Mouse (Mus musculus) gastrocnemius, adult 8-10 months (tissue): ENCODE measurements at regions not wholly inside any gene's neighbourhood (a gene's known extent, or its start where the extent isn't known, plus 50 kb on each side); places are given as distances from the start of the nearest gene placed in this dataset.
"Not testable (repeated sequence)": the region's sequence is repeated elsewhere in the genome, so short reads cannot be mapped to it uniquely, and the experiment has no call there.

Experiments
- DNase-seq, 2 experiments: peaks; one replicate each; pipeline ENCODE4 v3.0.0; 2022; ENCODE audit warnings: low spot score in 2 of 2

- DNase-seq: no peak
Measured at GRCm38 (mm10) chr13:70003591-70003990, 201.4 kb downstream of the Med10 start.

- no peak for DNase-seq
Measured at GRCm38 (mm10) chr13:70012123-70012522, 209.9 kb downstream of the Med10 start.

GRCm38 (mm10) chr13:70015183-70015582, 213.0 kb downstream of the Med10 start:
- DNase-seq: no peak

DNA sequence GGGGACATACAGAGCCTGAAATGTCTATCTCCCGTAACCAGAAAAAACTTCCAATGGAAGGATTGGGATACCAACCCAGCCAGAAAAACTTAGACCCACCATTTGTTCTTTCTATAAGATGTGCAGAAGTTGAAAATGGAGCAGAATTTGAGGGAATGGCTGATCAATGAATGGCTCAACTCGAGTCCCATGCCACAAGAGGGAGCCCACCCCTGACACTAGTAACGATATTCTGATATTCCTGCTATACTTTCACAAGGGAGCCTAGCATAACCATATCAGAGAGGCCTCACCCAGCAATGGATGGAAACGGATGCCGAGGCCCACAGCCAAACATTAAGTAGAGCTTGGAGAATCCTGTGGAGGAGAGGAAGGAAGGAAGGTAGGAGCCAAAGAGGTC, 215.3 kb downstream of the Med10 start:
- DNase-seq: no peak

DNA sequence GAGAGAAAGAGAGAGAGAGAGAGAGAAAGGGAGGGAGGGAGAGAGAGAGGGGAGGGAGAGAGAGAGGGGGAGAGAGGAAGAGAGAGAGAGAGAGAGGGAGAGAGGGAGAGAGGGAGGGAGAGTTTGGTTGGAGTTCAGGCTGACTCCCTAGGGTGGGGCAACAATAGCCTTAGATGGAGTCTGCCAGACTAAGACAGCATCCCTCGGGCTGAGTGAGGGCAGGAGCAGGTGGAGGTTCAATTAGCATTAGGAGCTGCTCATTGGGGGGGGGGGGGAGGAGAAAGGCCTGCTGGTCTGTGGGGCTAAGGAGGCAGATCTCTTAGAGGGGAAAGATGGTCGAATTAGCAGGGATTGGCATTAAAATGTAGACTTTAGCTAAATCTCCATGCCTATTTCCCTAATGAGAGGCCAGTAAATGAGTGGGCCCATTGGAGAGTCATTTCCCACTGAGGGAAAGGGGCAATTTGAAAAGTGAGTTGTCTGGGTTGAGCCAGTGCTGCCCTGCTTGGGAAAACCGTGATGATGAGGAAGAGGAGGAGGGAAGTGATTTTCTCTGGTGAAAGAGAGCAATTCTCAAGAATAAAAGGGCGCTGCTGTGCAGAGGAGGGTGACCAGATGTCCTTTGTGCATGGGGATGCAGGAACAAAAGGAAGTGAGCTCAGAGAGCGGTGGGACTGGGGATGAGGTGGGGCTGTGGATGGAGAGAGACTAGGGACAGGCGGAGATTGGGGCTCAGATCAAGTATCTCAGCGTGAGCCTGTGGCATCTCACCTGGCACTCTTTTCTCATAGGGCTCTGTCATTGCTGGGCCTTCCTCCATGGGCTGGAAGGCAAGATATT, 218.0 kb downstream of the Med10 start:
- no peak for DNase-seq

DNA sequence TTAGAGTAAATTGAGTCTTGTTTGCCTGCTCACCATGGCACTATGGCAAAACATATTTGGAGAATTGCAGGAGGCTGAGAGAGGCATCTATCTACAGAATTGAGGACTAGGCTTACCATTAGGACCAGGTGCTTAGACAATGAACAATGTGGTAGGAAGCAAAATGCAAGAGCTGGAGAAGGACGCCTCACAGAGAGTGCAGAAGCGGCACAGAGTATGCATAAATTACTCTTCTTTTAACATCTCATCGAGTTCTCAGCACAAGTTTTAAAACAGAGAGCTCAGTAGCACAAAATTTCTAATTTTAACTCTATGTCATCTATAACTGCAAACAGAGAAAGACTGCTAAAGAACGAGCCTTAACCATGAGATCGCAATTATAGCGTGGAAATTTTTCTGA, 231.1 kb downstream of the Med10 start:
- no peak for DNase-seq

DNA sequence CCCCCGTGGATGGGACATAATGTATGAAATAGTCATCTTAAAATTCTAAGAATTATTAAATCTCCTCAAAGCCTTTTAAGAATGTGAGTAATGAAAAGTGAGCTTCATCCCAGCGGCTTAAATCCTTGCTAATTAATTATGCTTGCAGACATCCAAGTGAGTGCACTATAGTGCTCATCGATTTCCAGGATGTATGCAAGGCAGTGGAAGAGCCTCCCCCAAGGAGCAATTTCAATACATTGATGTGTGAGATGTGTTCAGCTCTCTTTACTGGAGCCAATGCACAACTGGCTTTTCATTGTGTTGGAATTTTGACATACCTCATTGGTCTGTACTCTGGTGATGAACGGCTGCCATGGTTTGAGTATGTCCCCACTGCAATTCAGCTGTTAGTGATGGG, 231.6 kb downstream of the Med10 start:
- DNase-seq: no peak

- DNase-seq: no peak
Measured at GRCm38 (mm10) chr13:70037985-70038667, 235.9 kb downstream of the Med10 start.

- no peak for DNase-seq
Measured at GRCm38 (mm10) chr13:70057920-70058319, 255.7 kb downstream of the Med10 start.

DNA sequence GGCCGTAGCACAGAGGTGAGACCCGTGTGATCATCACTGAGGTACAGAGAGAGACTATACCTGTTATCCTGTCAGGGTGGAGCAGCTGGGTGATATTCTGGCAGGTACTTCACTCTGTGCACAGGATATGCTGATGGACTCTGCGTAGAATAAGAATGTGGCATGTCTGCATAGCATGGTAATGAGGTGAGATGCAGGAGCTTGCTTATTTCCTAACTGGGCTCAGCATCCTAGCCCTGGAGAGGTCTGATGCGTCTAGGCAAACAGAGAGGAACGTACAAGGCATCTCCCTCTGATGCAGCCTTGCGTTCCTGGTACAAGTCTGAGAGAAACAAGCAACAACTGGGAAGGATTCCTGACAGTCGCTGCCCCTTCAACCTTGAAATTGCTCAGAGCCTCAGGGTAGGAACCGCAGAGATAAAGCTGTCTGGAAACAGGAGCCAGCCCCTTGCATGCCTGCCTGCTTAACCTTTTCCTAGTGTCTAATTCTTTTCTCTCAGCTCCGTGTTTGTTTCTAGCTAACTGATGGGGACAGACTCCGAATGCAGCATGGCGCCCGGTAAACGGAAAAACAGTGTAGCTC, 259.3 kb downstream of the Med10 start:
- DNase-seq: no peak

GRCm38 (mm10) chr13:70073655-70074054, 271.5 kb downstream of the Med10 start:
- no peak for DNase-seq

GRCm38 (mm10) chr13:70075353-70075752, 273.2 kb downstream of the Med10 start:
- no peak for DNase-seq

DNA sequence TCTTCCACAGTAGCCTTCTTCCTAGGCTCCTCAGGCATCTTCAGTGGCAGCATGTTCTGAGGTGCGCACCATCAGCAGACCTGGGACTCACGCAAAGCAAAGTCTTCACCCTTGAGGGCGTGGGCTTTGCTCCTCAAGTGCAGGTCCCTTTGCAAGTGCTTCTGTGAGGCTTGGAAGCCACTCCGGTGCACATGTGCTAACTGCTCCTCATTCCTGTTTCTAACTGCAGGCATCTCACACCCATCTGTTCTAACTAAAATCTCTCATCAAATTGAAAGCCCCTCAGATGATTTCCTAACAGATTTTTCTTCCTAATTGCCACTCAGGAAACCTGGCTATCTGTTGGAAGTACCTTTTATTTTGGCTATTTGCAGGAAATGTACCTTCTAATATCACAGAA, 278.9 kb downstream of the Med10 start:
- no peak for DNase-seq

GRCm38 (mm10) chr13:70092886-70093285, 290.7 kb downstream of the Med10 start:
- no peak for DNase-seq

- no peak for DNase-seq
Measured at GRCm38 (mm10) chr13:70093970-70094369, 291.8 kb downstream of the Med10 start.

DNA sequence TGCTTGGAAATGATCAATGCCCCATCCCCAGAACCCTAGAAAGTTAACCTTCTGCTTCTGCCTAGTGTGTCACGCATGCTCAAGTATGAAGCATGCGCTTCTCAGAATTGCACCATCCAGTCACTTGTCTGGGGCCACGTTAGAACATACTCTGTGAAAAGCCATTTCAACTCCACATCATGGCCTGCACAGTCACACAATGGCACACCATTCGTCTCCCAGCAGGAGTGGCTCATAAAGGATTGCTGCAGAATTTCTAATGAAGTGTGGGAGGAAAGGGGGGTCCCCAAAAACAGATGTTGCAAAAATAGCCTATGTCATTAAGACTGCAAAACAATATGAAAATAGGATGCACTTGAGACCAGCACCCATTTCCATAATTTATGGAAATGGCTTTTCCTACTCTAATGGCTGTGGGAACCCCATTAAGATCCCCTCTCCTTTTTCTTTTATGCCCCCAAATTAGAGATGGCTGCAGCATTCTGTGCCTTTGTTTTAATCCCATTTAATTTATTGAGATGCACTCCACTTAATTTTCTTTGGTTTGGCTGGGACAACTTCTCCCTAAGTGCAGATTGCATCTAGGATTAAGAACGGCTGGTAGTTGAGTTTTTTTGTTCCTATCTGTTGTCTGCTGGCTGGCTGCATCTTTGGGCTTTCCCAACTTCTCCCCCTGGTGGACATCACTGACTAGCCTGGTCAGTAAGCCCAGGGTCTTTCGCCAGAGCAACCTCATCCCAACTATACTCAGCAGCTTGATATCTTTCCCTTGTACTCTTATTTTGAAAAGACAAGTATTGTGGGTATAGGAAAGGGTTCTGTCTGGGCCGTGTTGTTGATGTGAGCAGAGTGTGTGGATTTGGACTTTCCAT, 294.5 kb downstream of the Med10 start:
- DNase-seq: no peak

DNA sequence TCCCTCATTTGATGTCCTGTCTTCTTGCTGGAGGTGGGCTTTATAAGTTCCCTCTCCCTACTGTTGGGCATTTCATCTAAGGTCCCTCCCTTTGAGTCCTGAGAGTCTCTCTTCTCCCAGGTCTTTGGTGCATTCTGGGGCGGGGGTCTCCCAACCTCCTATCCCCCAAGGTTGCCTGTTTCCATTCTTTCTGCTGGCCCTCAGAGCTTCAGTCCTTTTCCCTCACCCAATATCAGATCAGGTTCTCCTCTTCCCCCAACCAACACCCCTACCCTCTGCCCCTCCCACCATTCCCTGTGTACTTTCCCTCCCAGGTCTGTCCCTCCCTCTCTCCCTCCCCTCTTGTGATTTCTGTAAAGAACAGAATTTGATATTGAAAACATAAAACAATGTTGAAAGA, 297.9 kb downstream of the Med10 start:
- not testable (repeated sequence) for DNase-seq

- DNase-seq: no peak
Measured at GRCm38 (mm10) chr13:70103021-70103420, 300.8 kb downstream of the Med10 start.

GRCm38 (mm10) chr13:70103491-70103890, 301.3 kb downstream of the Med10 start:
- not testable (repeated sequence) for DNase-seq

DNA sequence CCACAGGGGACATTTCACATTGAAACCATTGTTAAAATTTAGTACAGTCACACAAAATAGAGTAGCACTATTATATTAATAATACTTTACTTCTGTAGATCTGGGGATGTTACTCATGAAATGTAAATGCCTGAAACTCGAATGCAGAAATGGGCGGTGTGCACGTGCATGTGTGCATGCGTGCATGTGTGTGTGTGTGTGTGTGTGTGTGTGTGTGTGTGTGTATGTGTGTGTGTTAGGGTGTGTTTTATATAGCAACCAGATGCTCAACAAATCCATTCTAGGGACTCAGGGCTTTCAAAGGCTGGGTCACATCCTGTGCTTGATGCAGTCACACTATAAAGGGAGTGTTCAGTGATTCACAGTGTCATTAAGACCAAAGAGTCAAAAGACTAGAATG, 301.7 kb downstream of the Med10 start:
- DNase-seq: no peak

DNA sequence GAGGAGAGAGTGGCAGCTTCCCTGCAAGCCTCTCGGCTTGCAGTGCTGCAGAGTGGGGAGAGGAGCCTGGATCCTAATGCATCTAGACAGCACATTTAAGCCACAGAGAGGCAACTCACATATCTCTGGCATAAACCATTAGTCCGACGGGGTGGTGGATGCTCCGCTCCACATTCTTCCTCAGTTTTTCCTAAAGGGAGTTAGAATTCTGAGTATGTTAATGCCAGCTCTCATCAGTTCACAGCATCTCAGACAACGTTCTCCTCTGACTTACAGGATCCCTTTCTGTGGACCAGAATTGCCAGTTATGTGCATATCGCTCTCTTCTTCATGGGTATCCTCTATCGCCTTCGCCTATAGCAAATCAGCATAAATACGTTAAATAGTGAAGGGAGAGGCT, 313.4 kb downstream of the Med10 start:
- no peak for DNase-seq
